Mouse (Mus musculus) embryonic facial prominence, embryonic 12.5 days (tissue): ENCODE measurements around the gene Rin3. TPM values are rescaled to one million over a fixed set of nuclear protein-coding genes. Genes with fewer than 3 reads are reported as not detected.
"Not testable (repeated sequence)": the region's sequence is repeated elsewhere in the genome, so short reads cannot be mapped to it uniquely, and the experiment has no call there.

Experiments
- ATAC-seq: fragments of 200-750 bp; cut with Nextera tagmentation; 2 replicates; pipeline ENCODE4 v1.8.0; 2017; ENCODE audit not compliant: insufficient number of reproducible peaks, insufficient read depth, low FRiP score, low TSS enrichment
- H3K27ac ChIP-seq: fragments of 300-500 bp; sonication (generic); 2 replicates; pipeline ENCODE4 v1.5.1; 2016; ENCODE audit warnings: mild to moderate bottlenecking
- H3K27me3 ChIP-seq: fragments of 300-500 bp; sonication (generic); 2 replicates; pipeline ENCODE4 v1.6.1; 2016; ENCODE audit warnings: mild to moderate bottlenecking, moderate library complexity
- H3K36me3 ChIP-seq: fragments of 300-500 bp; sonication (generic); 2 replicates; pipeline ENCODE4 v1.6.1; 2016; ENCODE audit warnings: mild to moderate bottlenecking
- H3K4me1 ChIP-seq: fragments of 300-500 bp; sonication (generic); 2 replicates; pipeline ENCODE4 v1.6.1; 2016
- H3K4me2 ChIP-seq: fragments of 300-500 bp; sonication (generic); replicated peaks from 2 replicates; pipeline ENCODE4 v1.6.1; 2016; ENCODE audit warnings: mild to moderate bottlenecking, moderate library complexity
- H3K4me3 ChIP-seq: fragments of 300-500 bp; sonication (generic); 2 replicates; pipeline ENCODE4 v1.5.1; 2016; ENCODE audit warnings: mild to moderate bottlenecking
- H3K9ac ChIP-seq: fragments of 300-500 bp; sonication (generic); 2 replicates; pipeline ENCODE4 v1.6.1; 2016; ENCODE audit warnings: mild to moderate bottlenecking, moderate library complexity
- H3K9me3 ChIP-seq: fragments of 300-500 bp; sonication (generic); 2 replicates; pipeline ENCODE4 v1.6.1; 2016; ENCODE audit warnings: mild to moderate bottlenecking, moderate library complexity
- WGBS: fragments of 180-500 bp; shearing (Covaris S2); methylation state at CpG from one replicate; pipeline ENCODE4 v1.1.7; 2016; 5-methylcytosine and 5-hydroxymethylcytosine counted together
- polyA plus RNA-seq: library from polyadenylated mRNA; unstranded; fragments of >200 nt; fragmentation: Nextera tagmentation; extraction: Ambion mirVana; gene quantifications from 2 replicates; pipeline ENCODE4 v1.2.1, GENCODE M21; 2016

The Rin3 gene
- polyA plus RNA-seq, 1 experiment from 2014 or later, result 5.5 TPM

DNA sequence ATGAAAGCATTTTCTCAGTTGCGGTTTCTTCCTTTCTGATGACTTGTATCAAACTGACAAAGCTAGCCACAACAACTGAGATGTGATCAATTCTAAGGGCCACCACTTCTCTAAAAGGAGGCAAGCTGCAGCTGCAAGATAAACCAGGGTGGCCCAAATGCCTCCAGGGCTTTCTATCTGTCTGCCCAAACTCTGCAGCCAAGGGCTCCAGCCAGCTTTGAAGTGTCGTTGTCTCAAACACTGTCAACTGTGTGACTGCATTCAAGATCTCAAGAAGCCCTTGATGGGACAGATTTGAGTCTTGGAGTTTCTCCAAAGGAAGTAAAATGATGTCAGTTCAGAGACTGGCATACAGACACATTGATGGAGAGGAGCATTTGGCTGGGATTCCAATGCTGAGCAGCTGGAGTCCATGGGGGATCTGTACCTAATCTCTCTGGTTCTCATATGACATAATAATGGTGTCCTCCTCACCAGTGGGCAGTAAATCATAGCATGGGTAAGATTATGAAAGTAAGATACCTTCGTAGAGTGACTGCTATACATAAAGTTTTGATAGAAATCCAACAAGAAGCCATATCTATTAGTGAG, 24.2 kb upstream of the Rin3 start:
- Histone ChIP-seq H3K27ac (no peak overlapping the region), H3K9ac (no peak overlapping the region), H3K9me3 (no peaks in the 10 kb centered on the region), H3K4me2 (no peak overlapping the region), H3K4me3 (no peak overlapping the region), H3K27me3 (no peaks in the 10 kb centered on the region), H3K36me3 (no peaks in the 10 kb centered on the region), H3K4me1 (peaks cover 8% of the 10 kb centered on the region)
- 71% methylated on average over 3 of the region's 3 CpGs for WGBS
- no peak for ATAC-seq

DNA sequence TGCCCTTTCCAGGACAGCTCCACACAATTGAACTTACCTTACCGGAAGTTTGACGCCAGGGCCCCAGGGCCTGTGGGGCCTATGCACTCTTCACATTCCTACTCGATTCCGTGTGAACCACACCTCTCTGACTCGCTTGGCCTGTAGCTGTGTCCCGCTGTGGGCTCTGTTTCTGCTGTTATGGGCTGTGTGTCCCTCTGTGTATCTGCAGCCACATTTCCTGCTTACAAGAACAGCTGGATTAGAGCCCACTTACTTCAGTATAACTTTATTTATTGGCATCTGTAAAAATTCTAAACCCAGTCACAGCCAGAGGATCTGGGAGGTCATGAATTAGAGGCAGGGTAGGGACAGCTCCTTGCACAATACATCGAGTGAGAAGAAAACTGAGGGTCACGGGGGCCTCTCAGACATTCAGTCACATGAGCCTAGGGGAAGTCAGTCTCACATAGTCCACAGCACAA, 20.9 kb upstream of the Rin3 start:
- ATAC-seq, result peak; percentile 73; the same call in 1 of the 2 replicates
- H3K4me2 ChIP-seq, result no peak overlapping the region
- no peaks in the 10 kb centered on the region for H3K36me3 ChIP-seq
- no peaks in the 10 kb centered on the region for H3K9me3 ChIP-seq
- no peak overlapping the region for H3K27ac ChIP-seq
- H3K9ac ChIP-seq, result no peak overlapping the region
- no peaks in the 10 kb centered on the region for H3K27me3 ChIP-seq
- H3K4me3 ChIP-seq, result no peak overlapping the region
- H3K4me1 ChIP-seq, result peaks cover 8% of the 10 kb centered on the region
- 19% methylated on average over 8 of the region's 8 CpGs for WGBS

DNA sequence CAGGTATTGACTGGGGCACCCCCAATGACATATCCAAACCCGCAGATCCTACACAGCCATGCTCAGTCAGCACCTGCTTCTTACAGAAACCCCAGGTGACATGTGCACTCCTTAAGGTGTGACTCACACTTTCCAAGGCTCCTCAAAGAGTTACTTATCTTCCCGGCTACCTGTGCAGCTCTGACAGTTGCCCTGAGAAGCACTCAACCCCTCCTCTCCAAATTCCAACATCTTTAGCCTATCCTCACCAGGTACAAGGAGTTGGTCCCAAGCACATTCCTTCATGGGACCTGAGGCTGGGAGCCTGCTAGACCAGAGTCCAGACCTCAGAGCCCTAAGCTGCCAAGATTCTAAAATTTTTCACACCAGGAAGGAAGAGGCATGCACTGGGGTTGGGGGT, 20.0 kb upstream of the Rin3 start:
- no peaks in the 10 kb centered on the region for H3K36me3 ChIP-seq
- H3K27ac ChIP-seq, result no peak overlapping the region
- 89% methylated on average over 2 of the region's 2 CpGs for WGBS
- no peak for ATAC-seq
- H3K9me3 ChIP-seq, result no peaks in the 10 kb centered on the region
- no peak overlapping the region for H3K9ac ChIP-seq
- H3K27me3 ChIP-seq, result no peaks in the 10 kb centered on the region
- peaks cover 8% of the 10 kb centered on the region for H3K4me1 ChIP-seq
- no peak overlapping the region for H3K4me2 ChIP-seq
- H3K4me3 ChIP-seq, result no peak overlapping the region

DNA sequence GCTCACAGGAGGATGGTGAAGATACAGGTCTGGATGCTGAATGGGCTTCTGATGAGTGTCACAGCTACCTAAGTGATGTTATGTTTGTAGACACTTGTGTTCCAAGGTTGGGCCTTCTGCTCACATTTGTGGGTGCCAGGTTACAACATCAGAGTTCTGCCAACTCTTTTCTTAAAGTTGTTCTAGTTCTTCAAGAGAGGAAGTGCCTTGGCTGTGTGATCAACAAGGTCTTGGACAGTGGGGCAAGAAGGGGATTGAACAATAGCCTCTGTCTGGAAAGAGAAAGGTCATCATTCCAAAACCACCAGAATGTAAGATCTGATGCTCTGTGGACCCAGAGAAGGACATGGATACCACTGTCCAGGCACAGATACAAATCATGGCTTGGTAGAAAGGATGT, 19.6 kb upstream of the Rin3 start:
- Histone ChIP-seq H3K4me1 (peaks cover 8% of the 10 kb centered on the region), H3K27ac (no peak overlapping the region), H3K36me3 (no peaks in the 10 kb centered on the region), H3K9me3 (no peaks in the 10 kb centered on the region), H3K27me3 (no peaks in the 10 kb centered on the region), H3K9ac (no peak overlapping the region), H3K4me2 (no peak overlapping the region), H3K4me3 (no peak overlapping the region)
- no peak for ATAC-seq

DNA sequence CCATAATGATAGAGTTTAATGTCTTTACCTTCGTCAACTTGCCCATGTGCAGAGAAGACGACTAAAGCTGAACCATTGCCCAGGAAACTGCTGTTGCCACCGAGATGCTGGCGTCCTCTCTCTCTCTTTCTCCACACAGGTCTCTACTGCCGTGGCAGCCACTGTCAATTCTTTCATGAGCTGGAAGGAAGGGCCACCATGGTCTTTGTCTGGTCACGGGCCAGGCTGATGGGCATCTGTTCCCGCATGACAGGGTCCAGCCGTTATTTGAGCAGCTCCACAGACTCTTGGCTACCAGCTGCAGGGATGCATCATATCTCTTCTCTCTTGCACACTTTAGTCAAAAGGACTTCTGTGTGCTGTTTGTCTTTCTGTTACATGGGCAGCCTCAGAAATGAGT, 16.4 kb upstream of the Rin3 start:
- H3K4me3 ChIP-seq, result no peak overlapping the region
- H3K9me3 ChIP-seq, result no peaks in the 10 kb centered on the region
- no peak overlapping the region for H3K9ac ChIP-seq
- H3K27ac ChIP-seq, result no peak overlapping the region
- H3K36me3 ChIP-seq, result no peaks in the 10 kb centered on the region
- peaks cover 8% of the 10 kb centered on the region for H3K4me1 ChIP-seq
- 91% methylated on average over 8 of the region's 8 CpGs for WGBS
- no peak for ATAC-seq
- H3K27me3 ChIP-seq, result no peaks in the 10 kb centered on the region
- no peak overlapping the region for H3K4me2 ChIP-seq

DNA sequence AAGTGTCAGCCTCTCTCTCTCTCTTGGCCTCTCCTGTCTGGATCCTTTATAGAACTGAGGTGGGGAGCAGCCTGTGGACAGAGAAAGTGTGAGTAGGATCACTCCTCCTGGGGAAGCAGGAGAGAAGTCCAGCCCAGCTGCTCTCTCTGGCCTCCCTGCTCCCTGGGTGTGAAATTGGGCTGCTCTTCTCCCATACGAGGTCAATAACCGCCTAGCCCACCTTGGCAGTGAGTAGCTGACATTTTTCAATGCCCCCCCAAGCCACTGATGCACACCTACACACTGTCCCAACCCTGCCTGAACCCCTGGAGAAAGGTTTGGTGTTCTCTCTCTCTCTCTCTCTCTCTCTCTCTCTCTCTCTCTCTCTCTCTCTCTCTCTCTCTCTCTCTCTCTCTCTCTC, 13.7 kb upstream of the Rin3 start:
- Histone ChIP-seq H3K9ac (no peak overlapping the region), H3K27me3 (no peaks in the 10 kb centered on the region), H3K4me1 (no peaks in the 10 kb centered on the region), H3K9me3 (no peaks in the 10 kb centered on the region), H3K27ac (no peak overlapping the region), H3K4me2 (no peak overlapping the region), H3K4me3 (no peak overlapping the region), H3K36me3 (no peaks in the 10 kb centered on the region)
- 44% methylated on average over 2 of the region's 2 CpGs for WGBS
- ATAC-seq, result no peak

DNA sequence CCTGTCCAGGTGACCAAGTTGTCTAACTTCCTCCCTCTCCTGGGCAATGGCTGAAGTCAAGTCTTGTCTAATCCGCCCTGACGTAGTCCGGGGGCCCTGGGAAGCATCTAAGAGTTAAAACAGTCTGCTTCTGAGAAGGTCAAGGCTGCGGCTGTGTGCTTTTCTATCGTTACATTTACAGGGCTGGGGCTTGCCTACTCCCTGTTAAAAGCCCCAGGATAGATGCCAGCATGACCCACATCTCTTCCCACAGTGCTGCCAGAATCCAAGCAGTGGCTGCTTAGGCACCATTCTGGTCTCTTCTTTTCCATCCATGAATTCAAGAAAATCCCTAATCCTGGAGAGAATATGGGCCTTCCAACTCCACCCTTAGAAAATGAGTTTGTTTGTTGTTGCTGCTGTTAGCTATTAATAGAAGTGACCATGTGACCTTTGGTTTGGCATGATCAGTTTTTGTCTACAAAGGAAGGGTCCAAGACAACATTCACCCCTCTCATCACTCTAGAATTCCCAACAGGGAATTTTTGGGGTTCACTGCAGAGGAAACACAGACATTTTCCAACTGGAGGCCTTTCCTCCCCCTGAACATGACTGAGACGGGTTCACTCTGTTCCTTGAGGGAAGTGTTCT, 12.0 kb upstream of the Rin3 start:
- ATAC-seq, result no peak
- H3K27ac ChIP-seq, result no peak overlapping the region
- H3K4me1 ChIP-seq, result no peaks in the 10 kb centered on the region
- H3K27me3 ChIP-seq, result no peaks in the 10 kb centered on the region
- H3K9me3 ChIP-seq, result no peaks in the 10 kb centered on the region
- H3K4me2 ChIP-seq, result no peak overlapping the region
- no peaks in the 10 kb centered on the region for H3K36me3 ChIP-seq
- H3K4me3 ChIP-seq, result no peak overlapping the region
- 80% methylated on average over 6 of the region's 6 CpGs for WGBS
- no peak overlapping the region for H3K9ac ChIP-seq

DNA sequence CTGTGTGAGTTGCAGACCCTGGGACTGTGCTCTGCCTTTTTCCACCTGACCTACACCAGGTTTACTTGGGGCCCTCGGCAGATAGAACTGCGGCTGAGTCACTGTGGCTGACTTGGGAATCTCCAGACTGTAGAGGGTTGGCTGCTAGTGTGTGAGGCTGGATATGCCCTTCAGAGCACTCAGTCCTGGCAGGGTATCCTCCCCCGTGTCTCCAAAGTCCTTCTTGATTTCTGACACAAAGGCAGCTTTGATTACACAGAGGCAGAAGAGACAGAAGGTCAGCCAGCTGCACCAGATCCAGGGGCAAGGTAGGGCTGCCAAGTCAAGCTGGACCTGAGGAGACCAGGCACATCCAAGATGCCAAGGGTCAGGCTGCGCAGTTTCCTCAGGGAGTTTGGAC, 11.4 kb upstream of the Rin3 start:
- Histone ChIP-seq H3K9ac (no peak overlapping the region), H3K4me1 (no peaks in the 10 kb centered on the region), H3K36me3 (no peaks in the 10 kb centered on the region), H3K27ac (no peak overlapping the region), H3K4me3 (no peak overlapping the region), H3K27me3 (no peaks in the 10 kb centered on the region), H3K4me2 (no peak overlapping the region), H3K9me3 (no peaks in the 10 kb centered on the region)
- ATAC-seq, result no peak
- WGBS, result 58% methylated on average over 4 of the region's 4 CpGs

DNA sequence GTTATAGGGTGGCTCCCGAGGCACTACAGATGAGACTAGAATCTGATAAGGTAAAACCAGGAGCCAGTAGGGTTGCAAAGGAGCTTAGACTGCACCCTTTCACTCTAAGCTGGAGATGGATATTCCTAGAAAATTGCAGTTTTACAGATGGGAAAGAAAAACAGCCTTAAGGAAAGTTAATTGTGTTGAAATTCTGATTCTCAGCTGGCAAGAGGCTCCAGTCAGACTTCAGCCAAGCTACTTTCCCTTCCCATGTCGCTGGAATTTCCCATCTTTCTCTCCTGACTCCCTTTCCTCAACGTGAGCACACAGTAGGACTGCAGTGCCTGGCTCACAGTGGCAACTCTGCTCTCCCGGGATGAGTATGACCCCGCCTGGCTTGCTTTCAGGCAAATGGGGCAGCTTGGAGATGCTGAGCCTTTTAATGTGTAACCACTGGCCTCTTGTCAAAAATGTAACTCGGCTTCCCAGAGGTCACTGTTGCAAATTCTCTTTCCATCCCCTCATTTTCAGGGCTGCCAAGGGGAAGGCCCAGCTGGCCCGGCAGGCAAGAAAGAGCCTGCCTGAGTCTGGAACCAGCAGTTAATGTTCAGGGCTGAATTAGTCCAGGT, 6.9 kb upstream of the Rin3 start:
- H3K4me3 ChIP-seq, result no peak overlapping the region
- H3K36me3 ChIP-seq, result no peaks in the 10 kb centered on the region
- no peaks in the 10 kb centered on the region for H3K9me3 ChIP-seq
- H3K9ac ChIP-seq, result no peak overlapping the region
- ATAC-seq, result no peak
- no peaks in the 10 kb centered on the region for H3K27me3 ChIP-seq
- 56% methylated on average over 7 of the region's 7 CpGs for WGBS
- no peaks in the 10 kb centered on the region for H3K4me1 ChIP-seq
- no peak overlapping the region for H3K4me2 ChIP-seq
- H3K27ac ChIP-seq, result no peak overlapping the region

DNA sequence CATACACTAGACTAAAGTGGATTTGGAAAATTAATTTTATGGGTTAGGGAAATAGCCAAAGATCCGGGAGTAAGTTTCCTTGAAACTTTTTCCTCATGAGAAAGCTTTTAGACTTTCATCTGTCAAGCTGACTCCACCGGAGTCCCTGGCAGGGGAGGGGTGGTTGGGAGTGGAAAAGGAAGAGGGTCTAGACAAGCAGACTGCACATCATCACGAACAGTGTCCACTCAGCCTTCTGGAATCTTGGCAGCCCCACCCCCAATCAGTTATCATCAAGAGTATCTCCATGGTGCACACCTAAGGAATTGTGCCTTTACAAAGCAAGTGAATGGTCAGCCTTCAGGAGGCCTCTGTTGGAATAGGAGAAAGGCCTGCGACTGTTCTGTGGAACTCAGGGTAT, 2.6 kb upstream of the Rin3 start:
- H3K36me3 ChIP-seq, H3K9me3 ChIP-seq, H3K9ac ChIP-seq, H3K4me3 ChIP-seq, H3K4me2 ChIP-seq, ATAC-seq, H3K27ac ChIP-seq: not testable (repeated sequence)
- H3K27me3 ChIP-seq, result peaks cover 12% of the 10 kb centered on the region; the same call in 1 of the 2 replicates
- peaks cover 19% of the 10 kb centered on the region for H3K4me1 ChIP-seq
- WGBS, result 58% methylated on average over 4 of the region's 4 CpGs

DNA sequence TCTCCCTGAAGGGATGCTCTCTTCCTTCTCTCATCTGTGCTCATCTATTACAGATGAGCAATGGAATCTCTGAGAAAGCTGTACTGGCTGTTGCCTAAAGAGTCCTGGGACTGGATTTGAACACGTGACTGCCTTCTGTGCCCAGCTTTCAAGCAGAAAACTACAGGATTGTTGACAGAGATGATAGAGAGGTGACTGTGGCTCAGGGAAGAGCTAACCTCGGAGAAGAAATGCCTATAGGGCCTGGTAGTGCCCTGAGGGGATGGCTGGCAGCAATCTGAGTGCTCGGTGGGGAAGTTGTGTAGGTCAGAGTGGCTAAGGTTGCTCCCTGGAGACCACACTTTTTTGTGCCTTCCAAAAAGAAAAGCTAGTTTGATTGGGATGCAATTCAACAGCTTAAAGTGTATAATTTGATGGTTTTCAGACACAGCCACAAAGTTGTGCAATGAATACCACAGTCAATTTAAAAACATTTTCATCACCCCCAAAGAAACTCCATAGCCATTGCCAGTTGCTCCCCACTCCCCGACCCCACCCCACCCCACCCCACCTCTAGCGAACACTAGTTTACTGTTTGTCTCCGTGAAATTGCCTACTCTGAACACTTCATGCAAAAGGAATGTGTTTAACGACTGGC, 1.9 kb upstream of the Rin3 start:
- Histone ChIP-seq H3K36me3 (no peaks in the 10 kb centered on the region), H3K27ac (no peak overlapping the region), H3K9ac (no peak overlapping the region), H3K27me3 (peaks cover 12% of the 10 kb centered on the region; the same call in 1 of the 2 replicates), H3K9me3 (no peaks in the 10 kb centered on the region), H3K4me1 (peaks cover 19% of the 10 kb centered on the region), H3K4me3 (no peak overlapping the region), H3K4me2 (no peak overlapping the region)
- 49% methylated on average over 7 of the region's 7 CpGs for WGBS
- ATAC-seq, result no peak

DNA sequence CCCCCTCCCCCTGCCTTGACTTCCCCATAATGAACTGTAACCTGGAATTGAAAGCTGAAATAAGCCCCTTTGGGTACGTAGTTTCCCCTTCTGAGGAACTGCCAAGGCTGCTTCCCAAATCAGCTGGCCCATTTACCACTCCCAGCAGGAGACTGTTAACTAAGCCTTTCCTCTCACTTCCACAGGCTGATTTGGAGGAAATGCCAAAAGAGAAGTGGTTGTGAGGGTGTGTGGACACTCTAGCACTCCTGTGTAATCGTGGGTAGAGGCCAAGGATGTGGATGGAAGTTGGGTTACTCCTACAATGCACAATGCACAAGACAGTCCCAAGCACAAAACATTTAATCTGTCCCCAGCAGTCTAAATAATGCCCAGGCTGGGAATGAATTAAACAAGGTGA, 722 bp upstream of the Rin3 start:
- no peak overlapping the region for H3K27ac ChIP-seq
- no peaks in the 10 kb centered on the region for H3K9me3 ChIP-seq
- no peak for ATAC-seq
- H3K4me3 ChIP-seq, result no peak overlapping the region
- H3K36me3 ChIP-seq, result no peaks in the 10 kb centered on the region
- H3K4me2 ChIP-seq, result no peak overlapping the region
- peaks cover 12% of the 10 kb centered on the region; the same call in 1 of the 2 replicates for H3K27me3 ChIP-seq
- H3K4me1 ChIP-seq, result peaks cover 19% of the 10 kb centered on the region
- WGBS, result 63% methylated on average over 2 of the region's 2 CpGs
- H3K9ac ChIP-seq, result no peak overlapping the region
